Mouse (Mus musculus) neural tube, embryonic 11.5 days (tissue): ENCODE measurements at regions not wholly inside any gene's neighbourhood (a gene's known extent, or its start where the extent isn't known, plus 50 kb on each side); places are given as distances from the start of the nearest gene placed in this dataset.

Source experiments
- ATAC-seq: fragments of 200-750 bp; cut with Nextera tagmentation; 2 replicates; pipeline ENCODE4 v1.8.0; 2017; ENCODE audit warnings: moderate number of reproducible peaks, mild to moderate bottlenecking, moderate TSS enrichment, moderate library complexity; ENCODE audit not compliant: insufficient read depth, low FRiP score, low TSS enrichment
- DNase-seq: peaks from one replicate; pipeline ENCODE4 v3.0.0-alpha.2; 2015; ENCODE audit warnings: low spot score
- H3K27ac ChIP-seq: fragments of 300-500 bp; sonication (generic); 2 replicates; pipeline ENCODE4 v1.5.1; 2014; ENCODE audit warnings: low read depth, mild to moderate bottlenecking, low read length
- H3K27me3 ChIP-seq: fragments of 300-500 bp; sonication (generic); 2 replicates; pipeline ENCODE4 v1.6.1; 2014; ENCODE audit warnings: mild to moderate bottlenecking, low read length, mixed read lengths; ENCODE audit not compliant: control insufficient read depth, insufficient read depth
- H3K36me3 ChIP-seq: fragments of 300-500 bp; sonication (generic); 2 replicates; pipeline ENCODE4 v1.6.1; 2014; ENCODE audit warnings: mild to moderate bottlenecking, low read length, moderate library complexity, mixed read lengths; ENCODE audit not compliant: control insufficient read depth, insufficient read depth
- H3K4me1 ChIP-seq: fragments of 300-500 bp; sonication (generic); 2 replicates; pipeline ENCODE4 v1.6.1; 2014; ENCODE audit warnings: low read length, mixed read lengths; ENCODE audit not compliant: control insufficient read depth, insufficient read depth
- H3K4me2 ChIP-seq: fragments of 300-500 bp; sonication (generic); 2 replicates; pipeline ENCODE4 v1.6.1; 2014; ENCODE audit warnings: low read depth, mild to moderate bottlenecking, moderate library complexity
- H3K4me3 ChIP-seq: fragments of 300-500 bp; sonication (generic); 2 replicates; pipeline ENCODE4 v1.5.1; 2014; ENCODE audit warnings: low read depth, low read length
- H3K9ac ChIP-seq: fragments of 300-500 bp; sonication (generic); 2 replicates; pipeline ENCODE4 v1.6.1; 2014; ENCODE audit warnings: mild to moderate bottlenecking, low read length
- H3K9me3 ChIP-seq: fragments of 300-500 bp; sonication (generic); 2 replicates; pipeline ENCODE4 v1.6.1; 2016; ENCODE audit warnings: low read length; ENCODE audit not compliant: control insufficient read depth
- WGBS: fragments of 180-500 bp; shearing (Covaris S2); extraction: QIAGEN DNeasy Blood & Tissue Kit; methylation state at CpG from one replicate; pipeline ENCODE4 v1.1.7; 2014; 5-methylcytosine and 5-hydroxymethylcytosine counted together

GRCm38 (mm10) chr12:99625094-99625493, 61.7 kb upstream of the Foxn3 start:
- WGBS = 91% methylated on average over 9 of the region's 9 CpGs

DNA sequence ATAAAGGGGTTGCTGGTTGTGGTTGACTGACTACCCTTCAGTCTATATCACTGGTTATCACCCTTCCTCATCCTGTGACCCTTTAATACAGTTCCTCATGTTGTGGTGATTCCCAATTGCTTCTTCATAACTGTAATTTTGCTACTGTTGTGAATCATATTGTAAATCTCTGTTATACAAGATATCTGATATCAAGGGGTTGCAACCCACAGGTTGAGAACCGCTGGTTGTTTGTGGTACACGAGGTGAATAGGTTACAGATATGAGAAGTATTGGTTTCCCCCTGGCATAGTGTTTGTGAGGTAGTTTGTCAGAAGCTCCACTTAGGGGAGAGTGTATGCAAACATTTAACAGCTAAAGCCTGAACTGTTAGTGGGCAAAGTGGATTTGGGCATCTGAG, 58.9 kb upstream of the Foxn3 start:
- no peaks in the 10 kb centered on the region for H3K4me1 ChIP-seq
- WGBS = 86% methylated on average over 2 of the region's 2 CpGs
- ATAC-seq = no peak

More at GRCm38 (mm10) chr12:99625094-99625493, 61.7 kb upstream of the Foxn3 start:
- H3K27ac ChIP-seq = no peak overlapping the region
- no peak for DNase-seq
- H3K9me3 ChIP-seq = no peaks in the 10 kb centered on the region
- no peaks in the 10 kb centered on the region for H3K36me3 ChIP-seq
- no peak overlapping the region for H3K4me2 ChIP-seq
- no peak overlapping the region for H3K4me3 ChIP-seq
- peaks cover 4% of the 10 kb centered on the region; the same call in 1 of the 2 replicates for H3K4me1 ChIP-seq
- no peak for ATAC-seq
- H3K9ac ChIP-seq = no peak overlapping the region
- H3K27me3 ChIP-seq = no peaks in the 10 kb centered on the region

GRCm38 (mm10) chr12:99617241-99617804, 53.9 kb upstream of the Foxn3 start:
- ATAC-seq (no peak), DNase-seq (no peak)
- Histone ChIP-seq H3K4me2 (no peak overlapping the region), H3K4me1 (0 out of 2 replicates have a peak, but pooled peaks cover 2% of the 10 kb centered on the region), H3K27me3 (no peaks in the 10 kb centered on the region), H3K36me3 (no peaks in the 10 kb centered on the region), H3K27ac (no peak overlapping the region), H3K4me3 (no peak overlapping the region), H3K9me3 (no peaks in the 10 kb centered on the region), H3K9ac (no peak overlapping the region)
- 88% methylated on average over 14 of the region's 14 CpGs for WGBS

More for the DNA sequence above, 58.9 kb upstream of the Foxn3 start:
- Histone ChIP-seq H3K36me3 (no peaks in the 10 kb centered on the region), H3K27me3 (no peaks in the 10 kb centered on the region), H3K27ac (no peak overlapping the region), H3K9ac (no peak overlapping the region), H3K4me3 (no peak overlapping the region), H3K9me3 (no peaks in the 10 kb centered on the region), H3K4me2 (no peak overlapping the region)
- no peak for DNase-seq

DNA sequence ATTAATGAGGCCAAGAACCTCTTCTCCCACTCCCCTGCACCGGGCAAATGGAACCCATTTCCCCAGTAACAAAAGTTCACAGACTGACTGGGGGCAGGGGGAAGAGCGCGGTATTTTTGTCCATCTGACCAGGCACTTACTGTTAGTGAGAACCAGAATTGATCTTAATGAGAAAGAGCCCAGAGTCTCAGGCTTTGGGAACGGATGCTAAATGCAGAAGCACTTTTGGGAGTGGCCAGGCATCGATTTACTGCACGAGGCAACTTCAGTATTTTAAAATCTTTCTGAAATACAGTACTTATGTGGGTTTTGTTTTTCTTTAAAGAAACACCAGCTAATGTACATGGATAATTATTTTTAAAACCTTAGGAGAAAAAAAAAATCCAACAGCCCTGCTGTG, 51.0 kb upstream of the Foxn3 start:
- whole genome bisulfite sequencing = 78% methylated on average over 6 of the region's 6 CpGs
- H3K4me1 ChIP-seq = 0 out of 2 replicates have a peak, but pooled peaks cover 2% of the 10 kb centered on the region
- ATAC-seq (no peak), DNase-seq (no peak)
- H3K36me3 ChIP-seq = no peaks in the 10 kb centered on the region
- no peaks in the 10 kb centered on the region for H3K27me3 ChIP-seq
- no peaks in the 10 kb centered on the region for H3K9me3 ChIP-seq
- no peak overlapping the region for H3K4me3 ChIP-seq
- no peak overlapping the region for H3K9ac ChIP-seq
- H3K4me2 ChIP-seq = no peak overlapping the region
- no peak overlapping the region for H3K27ac ChIP-seq
